Mouse (Mus musculus) myocyte (in vitro differentiated cells): ENCODE data around the gene Hsd11b2.

ENCODE experiments used
- MAX ChIP-seq: IDR thresholded peaks from one replicate; pipeline ENCODE4 v1.6.1; 2011; ENCODE audit warnings: low read depth, mild to moderate bottlenecking, control low read depth
- MYOG ChIP-seq, 3 experiments: IDR thresholded peaks; one replicate each; pipeline ENCODE4 v1.6.1; 2011; ENCODE audit warnings: control low read depth in 2 of 3, low read depth in 2 of 3, mild to moderate bottlenecking in 2 of 3; ENCODE audit not compliant: insufficient read length in 2 of 3, control insufficient read depth in 1 of 3, insufficient read depth in 1 of 3
- POLR2A ChIP-seq: IDR thresholded peaks from one replicate; pipeline ENCODE4 v1.6.1; 2011; ENCODE audit warnings: low read depth, mild to moderate bottlenecking, control low read depth, moderate library complexity; ENCODE audit not compliant: insufficient read length
- USF1 ChIP-seq: IDR thresholded peaks from one replicate; pipeline ENCODE4 v1.6.1; 2011; ENCODE audit warnings: low read depth, mild to moderate bottlenecking, control low read depth, moderate library complexity

DNA sequence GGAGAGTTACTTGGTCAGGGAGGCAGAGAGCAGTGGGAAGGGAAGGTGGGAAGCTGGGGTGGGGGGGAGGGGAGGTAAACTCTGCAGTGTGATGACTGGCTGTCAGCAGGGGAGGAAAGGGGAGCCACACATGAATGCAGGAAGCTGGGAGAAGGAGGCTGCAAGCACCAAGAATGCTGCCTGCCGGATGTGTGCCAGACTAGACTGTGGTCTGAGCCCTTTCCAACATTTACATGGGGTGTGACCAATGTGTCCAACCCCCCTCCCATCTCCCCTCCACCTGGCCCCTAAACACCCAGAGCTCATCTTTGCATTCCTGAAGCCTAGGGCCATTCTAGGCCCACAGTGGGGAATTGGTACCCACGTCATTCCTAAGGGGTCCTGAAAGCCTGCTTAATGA, 37.5 kb upstream of the Hsd11b2 start:
- TF ChIP-seq POLR2A (peak; percentile 7), USF1 (no peak), MYOG (IDR thresholded peaks at IDR 0.05; ENCODE audit: control insufficient read depth in 1 of 3, insufficient read depth in 1 of 3, insufficient read length in 2 of 3, low read depth in 2 of 3) (no peak), MAX (no peak)
